Mouse (Mus musculus): ENCODE measurements around the gene Smok3c.

- TF ChIP-seq CTCF (IDR thresholded peaks at IDR 0.05; ENCODE audit: low read depth, low read length) (no peak), POLR2A (IDR thresholded peaks at IDR 0.05; ENCODE audit: extremely low read depth, insufficient read depth, low read length) (no peak)
Measured at GRCm38 (mm10) chr5:138084507-138084906, 31.5 kb downstream of the Smok3c start.

All from liver, adult 2 months (tissue).